Mouse (Mus musculus) cerebellum, postnatal 25 days (tissue): ENCODE measurements around the gene Exoc7.
"Not testable (repeated sequence)": the region's sequence is repeated elsewhere in the genome, so short reads cannot be mapped to it uniquely, and the experiment has no call there.

ENCODE experiments used
- DNase-seq, 2 experiments: peaks; one replicate each; pipeline ENCODE4 v3.0.0; 2021; ENCODE audit warnings: mixed read lengths in 2 of 2

The Exoc7 gene

DNA sequence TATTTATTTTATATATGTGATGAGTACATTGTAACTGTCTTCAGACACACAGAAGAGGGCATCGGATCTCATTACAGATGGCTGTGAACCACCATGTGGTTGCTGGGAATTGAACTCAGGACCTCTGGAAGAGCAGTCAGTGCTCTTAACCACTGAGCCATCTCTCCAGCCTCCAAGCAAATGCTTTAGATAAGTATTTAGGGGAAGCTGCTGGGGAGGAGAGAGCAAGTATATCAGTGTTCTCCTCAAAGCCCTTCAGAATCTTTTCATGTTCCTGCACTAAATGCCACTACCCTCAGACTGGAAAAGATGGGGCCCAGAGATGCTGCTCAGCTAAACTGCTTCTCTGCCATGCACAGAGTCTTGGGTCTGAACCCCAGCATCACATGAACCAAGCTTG, 29.8 kb downstream of the Exoc7 start:
- DNase-seq = not testable (repeated sequence)

DNA sequence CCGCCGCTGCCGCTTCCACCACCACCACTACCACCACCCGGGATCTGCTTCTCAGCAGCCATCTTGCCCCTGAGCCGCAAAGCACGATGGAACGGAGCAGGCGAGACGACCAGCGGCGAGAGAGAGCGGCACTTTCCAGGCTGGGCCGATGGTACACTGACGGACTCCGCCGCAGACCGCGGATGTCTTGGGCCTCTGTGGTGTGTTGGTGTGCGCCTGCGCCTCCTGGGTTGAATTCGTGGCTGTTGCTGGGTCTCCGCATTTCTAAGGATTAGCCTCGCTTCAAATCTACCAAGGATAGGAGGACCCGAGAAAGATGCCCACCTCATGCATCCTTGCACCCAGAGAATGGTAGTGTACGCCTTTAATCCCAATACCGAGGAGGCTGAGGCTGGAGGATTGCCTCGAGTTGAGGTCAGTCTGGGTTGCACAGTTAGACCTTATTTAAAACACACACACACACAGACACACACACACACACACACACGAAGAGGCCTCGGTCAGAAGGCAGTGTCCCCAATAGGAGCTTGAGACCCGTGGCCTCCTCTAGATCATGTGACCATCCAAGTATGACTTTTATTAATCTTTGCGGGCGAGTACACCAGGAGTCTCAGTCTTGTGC, 32.9 kb downstream of the Exoc7 start, which contains the start of gene Srp68:
Gene Srp68, minus strand, starts transcription at position 173 of the 622 bp plus-strand sequence.
- DNase-seq = peak; percentile 94 to 96

DNA sequence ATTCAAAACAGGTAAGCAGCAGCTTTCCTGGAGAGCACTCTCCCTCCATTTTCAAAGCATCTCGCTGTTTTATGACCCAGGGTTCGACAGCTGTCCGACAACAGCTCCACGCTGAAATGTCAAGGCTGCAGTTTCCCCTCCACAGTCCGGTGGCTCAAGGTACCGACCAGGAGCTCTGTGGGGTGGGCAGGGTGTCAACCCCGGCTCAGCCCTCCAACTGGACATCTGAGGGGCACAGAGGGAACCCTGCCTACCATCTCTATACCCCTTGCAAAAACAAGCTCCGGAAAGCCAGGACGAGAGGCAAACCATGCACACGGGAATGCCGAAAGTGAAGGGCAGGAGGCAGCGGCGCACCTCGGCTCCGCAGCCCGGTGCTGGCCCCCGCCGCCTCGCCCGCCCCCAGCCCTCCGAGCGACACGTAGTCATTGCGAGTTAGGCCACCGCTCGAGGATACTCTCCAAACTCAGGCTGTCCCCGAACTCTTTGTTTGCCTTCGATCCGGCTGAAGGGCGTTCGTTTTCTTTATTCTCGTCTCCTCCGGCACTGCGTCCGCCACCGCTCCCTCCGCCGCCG, 33.5 kb downstream of the Exoc7 start:
- no peak for DNase-seq

DNA sequence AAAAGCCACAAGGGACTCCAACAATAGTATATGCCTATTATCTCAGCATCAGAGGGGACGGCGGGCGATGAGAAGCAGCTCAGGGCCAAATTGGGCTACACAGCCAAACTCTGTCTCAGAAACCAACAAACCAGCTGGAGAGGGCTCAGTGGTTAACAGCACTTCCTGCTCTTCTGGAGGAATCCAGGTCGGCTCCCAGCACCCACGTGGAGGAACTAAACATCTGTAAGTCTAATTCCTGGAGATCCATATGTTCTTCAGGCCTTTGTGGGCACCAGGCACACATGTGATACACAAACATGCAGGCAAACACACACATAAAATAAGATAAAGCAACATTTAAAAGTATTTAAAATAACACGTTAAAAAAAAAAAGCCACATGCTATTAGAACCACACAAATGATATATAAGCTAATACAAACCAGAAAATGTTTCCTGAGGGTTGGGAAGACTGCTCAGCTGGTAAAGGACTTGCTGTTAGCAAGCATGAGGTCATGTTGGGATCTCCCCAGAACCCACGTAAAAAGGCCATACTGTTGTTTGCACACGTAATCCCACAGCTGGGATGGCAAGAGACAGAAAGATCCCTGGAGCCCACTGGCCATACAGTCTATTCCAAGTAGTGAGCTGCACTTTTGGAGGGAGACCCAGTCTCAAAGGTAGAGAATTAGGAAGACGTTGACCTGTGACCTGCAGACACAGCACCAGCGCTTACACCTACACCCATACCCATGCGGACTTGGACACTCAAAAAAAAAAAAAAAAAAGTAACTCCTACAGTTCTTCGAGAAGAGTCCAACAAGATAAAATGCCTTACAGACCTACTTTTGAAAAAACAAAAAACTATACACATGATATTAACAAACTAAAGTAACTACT, 34.2 kb downstream of the Exoc7 start:
- DNase-seq = no peak

DNA sequence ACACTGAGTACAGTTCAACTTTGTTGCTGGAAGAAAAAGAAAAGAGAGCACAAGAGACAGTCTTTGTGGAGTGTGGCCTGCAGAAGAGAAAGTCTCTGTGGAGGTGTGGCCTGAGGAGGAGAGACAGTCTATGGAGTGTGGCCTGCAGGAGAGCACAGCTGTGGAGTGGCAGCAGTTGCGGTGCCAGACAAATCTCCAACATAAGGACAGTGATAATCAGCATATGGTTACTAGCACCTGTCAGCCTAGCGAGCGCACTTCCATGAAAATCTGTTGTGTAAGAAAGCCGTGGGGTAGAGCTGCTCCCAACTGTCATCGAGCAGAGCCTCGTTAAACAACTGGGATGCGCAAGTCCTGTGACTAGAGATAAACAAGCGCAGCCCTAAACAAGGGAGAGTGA, 37.5 kb downstream of the Exoc7 start:
- no peak for DNase-seq

DNA sequence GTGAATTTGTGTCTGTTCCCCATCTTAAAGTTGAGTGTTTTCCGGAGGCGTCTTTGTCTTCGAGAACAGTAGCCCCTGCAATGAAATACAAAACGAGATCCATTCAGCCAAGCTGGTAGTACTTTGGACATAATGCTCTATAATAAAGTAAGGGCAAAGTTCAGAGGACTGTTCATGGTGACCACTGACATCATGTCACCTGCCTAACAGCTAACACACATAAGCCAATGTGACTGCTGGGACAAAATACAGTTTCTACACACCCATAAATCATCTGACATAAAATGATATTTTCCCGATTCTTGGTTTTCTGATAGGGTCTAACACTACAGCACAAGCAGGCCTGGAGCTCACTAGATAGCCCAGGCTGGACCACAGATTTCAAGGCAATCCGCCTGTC, 38.7 kb downstream of the Exoc7 start:
- no peak for DNase-seq

DNA sequence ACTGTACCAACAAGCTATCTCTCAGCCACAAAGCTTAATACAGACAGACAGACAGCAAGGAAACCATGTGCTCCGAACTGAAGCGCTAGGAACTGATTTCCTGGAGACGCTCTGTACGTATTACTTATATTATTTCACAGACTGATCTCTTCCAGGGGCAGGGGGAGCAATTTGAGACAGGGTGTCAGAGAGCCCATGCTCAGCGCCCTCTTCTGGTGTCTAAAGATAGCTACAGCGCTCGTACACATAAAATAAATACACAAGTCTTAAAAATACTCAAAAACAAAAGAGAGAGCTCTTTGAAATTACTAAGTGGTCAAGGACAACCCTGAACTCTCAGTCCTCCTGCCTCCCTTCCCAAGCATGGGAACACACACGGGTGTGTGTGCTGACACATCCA, 39.4 kb downstream of the Exoc7 start:
- DNase-seq = no peak

DNA sequence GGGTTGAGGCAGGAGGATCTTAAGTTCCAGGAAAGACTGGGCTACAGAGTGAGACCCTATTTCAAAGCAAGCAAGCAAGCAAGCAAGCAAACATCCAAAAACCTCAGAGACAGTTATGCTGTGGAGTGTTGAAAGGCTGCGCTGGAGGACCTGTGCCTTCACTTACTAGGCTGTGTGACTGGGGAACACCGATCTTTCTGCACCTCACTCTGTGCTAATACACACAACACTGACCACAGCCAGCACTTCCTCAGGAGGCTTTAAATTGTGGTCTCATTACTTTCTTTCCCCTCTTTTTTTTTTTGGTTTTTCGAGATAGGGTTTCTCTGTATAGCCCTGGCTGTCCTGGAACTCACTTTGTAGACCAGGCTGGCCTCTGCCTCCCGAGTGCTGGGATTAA, 41.2 kb downstream of the Exoc7 start:
- no peak for DNase-seq

DNA sequence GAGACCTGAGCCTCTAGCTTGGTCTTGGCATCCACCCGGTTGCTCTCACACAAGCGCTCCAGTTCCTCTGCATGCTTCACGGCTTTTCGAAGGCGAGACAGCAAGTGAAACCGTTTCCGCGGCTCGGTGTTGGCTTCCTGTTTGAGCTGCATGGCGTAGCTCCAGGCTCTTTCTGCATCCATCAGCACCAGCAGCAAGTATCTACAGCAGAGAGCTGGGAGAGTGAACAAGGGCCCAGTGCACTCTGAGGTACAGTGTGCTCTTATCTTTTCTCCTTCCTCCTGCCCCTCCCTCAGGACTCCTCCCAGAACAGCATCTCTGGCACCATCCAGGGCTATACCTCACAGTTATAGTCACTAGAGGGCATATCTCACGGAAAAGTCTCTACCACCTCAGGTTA, 41.7 kb downstream of the Exoc7 start:
- DNase-seq = no peak

DNA sequence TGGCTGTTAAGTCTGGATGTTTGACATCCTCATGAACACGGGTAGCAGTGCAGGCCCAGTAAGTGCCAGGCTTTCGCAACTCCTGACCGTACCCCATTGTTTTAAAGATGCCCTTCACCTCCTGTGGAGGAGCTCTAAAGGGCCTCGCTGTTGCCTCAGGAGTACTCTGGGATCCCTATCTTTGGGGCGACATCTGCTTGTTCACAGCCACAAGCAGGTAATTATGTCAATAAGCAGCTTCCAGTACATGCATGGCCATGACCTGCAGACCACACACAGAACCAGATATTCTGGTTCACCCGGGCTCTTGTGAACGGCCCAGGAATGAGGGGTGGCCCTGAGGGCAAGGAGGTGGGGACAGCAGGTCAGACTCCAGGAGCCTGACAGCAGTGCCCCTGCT, 46.8 kb downstream of the Exoc7 start:
- no peak for DNase-seq

DNA sequence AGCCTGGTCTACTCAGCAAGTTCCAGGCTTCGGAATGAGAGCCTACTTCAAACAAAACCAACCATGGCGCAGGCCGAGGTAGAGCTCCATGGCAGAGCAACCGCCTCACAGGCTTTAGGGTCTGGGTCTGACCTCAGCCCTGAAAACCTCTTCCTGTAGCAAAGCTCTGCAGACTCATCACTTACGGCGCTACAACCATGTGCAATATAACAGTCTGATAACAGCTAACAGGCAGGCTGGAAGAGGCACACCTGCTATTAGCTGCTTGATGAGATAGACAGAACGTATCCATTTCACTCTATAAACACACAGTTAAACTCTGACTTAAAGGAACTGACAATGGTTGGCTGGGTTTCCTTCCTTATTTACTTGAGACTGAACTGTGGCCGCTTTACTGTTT, 47.6 kb downstream of the Exoc7 start:
- no peak for DNase-seq

DNA sequence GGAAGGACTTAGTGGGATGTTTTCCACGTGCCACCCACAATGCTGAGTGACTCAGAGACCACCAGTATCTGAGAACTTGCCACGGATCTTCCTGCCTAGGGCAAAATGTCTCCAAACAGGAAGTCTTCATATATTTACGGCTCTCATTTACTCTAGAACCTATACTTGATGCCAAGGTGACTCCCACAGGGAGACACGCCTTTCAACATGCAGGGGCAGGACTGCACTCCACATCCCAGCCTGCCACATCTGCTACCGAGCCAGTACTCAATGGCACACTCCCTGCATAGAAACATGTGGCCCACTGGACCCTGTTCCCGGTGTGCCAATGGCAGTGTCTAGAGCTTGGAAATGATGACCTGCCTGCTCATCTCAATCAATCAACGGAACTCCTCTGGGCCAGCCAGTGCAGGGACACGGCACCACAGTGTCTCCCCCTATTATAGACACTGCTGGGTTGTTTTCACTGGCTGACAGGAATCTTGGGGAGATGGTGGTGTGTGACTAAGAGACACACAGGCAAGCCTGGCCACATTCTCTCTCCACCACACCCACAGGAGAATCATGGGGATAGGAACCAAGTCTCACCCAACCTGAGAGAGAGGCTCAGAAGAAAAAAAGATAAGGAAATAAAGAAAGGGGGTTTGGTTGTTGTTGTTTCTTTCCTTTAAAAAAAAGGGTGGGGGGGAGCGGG, 50.9 kb downstream of the Exoc7 start:
- DNase-seq = no peak

DNA sequence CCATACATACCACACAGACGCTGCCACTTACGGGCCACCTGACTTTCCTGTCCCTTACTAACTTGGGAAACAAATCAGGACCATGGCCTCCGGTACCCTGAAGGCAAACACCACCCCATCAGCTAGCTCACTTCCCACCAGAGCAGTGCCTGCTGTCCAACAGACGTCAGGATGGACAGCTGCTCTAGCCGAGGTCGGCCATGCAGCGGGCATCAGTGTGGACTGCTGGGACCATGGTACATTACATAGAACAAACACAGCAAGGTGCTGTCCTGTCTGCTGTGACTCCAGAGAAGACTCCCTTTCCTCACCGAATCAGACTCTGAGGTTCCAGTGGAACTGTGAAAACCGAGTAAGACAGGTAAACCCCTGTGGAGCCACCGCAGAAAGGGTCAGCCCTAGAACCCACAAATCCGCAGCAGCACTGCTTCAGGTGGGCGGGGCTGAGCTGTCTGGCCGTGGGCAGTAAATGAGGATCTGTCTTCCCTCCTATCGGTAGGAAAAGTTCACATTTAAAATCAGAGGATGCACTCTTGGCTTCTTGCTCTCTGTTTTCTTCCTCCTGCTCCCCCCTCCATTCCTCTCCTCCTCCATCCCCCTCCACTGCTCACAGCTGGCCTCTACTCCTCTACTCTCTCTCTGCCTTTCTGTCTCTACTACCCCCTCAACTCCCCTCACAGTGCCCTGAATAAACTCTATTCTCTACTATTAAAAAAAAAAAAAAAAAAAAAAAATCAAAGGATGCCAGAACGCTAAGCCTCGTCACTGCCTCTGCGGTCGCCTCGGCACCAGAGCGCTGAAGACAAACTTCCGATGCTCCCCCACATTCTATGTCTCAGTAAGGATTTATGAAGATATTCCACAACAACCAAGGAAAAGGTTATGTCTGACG, 51.7 kb downstream of the Exoc7 start:
- no peak for DNase-seq

DNA sequence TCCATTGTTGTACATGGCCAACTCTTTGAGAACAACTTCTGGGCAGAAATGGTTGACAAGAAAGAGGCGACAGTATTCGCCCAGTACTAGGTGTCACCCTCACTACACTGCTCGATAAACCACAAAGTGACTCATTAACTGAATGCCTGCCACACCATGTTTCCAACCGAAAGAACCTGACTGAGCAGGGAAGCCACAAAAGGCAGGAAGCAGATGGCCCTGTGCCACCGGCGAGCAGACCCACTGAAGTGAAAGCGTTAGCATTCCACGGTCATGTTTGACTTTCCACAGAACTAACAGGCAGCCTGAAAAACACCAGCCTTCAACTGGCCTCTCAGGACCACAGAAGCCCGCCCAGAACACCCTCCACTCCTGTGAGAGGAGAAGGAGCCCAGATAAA, 52.4 kb downstream of the Exoc7 start:
- no peak for DNase-seq

DNA sequence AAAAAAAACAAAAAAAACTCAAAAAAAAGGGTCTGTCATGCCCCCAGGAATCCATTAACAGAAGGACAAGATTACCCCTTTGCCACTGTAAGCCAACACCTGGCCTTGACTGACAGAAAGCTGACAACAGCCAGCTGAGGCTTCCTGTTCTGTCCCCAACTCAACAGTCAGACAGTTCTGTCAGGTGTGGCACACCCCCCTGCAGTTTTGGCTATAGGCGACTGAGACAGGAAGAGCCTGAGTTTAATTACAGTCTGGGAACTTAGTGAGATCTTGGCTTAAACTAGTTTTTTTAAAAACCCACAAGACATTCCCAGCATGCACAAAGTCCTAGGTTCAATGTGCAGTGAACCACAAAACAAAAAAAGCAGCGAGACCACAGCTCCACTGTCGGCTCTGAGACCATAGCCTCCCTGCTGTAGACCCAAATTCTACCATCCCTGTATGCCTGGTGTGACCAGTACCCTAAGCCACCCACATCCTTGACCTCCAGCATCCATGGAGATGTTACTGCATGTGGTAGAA, 53.9 kb downstream of the Exoc7 start:
- DNase-seq = no peak

DNA sequence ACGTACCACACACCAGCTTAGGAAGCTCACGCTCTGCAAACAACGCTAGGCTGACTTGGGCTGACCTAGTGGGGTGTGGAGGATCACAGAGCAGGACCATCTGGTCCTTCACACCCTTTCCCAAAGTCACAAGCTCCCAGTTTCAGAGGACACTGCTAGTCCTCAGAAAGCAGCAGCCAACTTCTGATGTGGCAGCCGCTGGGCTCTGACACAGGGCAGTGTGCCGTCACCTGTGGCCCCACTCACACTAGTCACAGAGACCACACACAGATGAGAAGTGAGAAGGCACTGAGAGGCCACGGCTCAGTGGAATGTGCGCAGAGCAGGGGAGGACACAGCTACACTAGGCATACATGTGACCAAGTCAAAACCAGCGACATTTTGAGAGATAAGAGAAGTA, 56.1 kb downstream of the Exoc7 start:
- DNase-seq = no peak

DNA sequence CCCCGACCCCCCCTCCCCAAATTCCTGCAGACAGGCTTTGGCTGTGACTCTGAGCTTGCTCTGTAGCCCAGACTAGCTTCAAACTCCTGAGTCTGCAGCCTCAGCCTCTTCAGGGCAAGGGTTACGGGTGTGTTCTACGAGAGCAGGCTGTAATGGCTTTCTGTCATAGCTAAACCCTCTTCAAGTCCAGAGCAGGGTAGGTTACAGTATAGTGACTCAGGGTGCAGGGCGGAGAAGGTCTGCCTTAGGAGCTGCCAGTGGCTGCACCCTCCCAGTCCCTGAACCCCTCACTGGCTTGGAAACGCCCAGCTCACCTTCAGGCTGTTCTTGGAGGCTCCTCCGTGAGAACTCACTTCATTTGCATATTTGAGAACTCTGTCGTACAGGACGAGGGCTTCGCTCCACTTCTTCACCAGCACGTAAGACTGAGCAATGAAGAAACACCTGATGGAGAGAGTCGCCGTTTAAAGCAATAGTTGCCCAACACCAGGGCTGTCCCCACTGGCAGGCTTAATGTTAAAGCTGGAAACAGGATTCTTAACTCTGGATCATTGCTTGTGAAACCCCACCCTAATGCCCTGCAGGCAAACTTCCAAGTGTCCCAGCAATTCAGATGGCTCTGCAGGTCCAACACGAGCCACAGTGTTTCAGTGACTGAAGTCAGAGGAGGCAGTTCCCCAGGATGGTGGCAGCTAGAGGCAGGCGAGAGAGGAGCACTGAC, 59.4 kb downstream of the Exoc7 start:
- DNase-seq = no peak

DNA sequence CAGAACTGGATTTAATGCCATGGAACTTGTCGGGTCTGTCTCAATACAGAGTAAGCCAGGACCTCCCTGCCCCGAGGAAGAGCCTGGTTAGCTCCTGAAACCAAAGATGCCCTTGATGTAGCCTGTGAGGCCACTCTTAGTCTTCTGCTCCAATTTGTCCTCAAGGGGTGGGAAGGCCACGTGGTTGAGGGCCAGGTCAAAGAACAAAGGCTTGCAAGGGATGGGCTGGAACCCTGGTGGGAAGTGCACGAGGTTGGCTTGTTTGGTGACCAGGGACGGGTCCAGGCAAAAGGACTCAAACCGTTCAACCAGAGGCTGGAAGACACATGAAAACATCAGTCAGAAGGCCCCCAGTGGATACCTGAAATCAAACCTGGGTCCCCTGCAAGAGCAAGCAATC, 61.4 kb downstream of the Exoc7 start:
- DNase-seq = no peak

DNA sequence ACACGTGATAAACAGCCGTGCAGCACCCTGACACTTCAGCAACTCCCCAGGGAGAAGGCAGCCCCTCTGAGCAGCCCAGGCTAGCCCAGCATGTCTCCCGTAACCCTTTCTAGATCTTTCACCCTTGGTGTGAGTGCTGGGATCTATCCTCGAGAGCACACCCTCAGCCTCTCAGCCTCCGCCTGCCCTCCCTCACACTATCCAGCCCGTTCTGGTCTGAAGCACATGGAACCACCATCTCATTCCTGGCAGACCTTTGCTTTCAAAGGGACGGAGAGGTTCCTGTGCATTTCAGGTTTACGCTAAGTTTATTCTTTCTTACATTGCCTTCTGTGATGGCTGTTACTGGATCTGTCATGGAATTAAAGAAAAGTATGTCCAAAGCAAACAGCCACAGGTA, 62.5 kb downstream of the Exoc7 start:
- no peak for DNase-seq

DNA sequence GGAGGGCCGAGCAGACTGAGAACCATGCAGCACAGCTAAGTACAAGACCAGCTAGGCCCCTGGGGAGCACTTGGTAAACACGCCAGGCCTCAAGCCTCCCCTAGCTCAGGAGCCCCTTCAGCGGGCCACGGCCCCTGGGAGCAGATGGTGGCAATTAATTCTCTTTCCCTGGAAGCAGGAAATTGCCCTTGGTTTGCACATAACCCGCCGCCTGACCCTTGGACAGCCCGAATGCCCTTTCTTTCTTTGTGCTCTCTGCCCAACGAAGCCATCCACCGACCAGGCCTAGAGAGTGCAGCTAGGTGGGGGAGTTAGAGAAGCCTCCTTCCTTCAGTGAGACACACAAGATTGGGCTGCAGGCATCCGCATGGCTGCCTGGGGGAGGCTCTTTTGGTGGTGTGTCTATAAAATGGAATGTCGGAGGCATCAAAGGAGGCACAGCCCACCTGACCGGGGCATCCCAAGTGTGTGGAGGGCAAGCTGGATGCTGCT, 65.2 kb downstream of the Exoc7 start:
- no peak for DNase-seq

DNA sequence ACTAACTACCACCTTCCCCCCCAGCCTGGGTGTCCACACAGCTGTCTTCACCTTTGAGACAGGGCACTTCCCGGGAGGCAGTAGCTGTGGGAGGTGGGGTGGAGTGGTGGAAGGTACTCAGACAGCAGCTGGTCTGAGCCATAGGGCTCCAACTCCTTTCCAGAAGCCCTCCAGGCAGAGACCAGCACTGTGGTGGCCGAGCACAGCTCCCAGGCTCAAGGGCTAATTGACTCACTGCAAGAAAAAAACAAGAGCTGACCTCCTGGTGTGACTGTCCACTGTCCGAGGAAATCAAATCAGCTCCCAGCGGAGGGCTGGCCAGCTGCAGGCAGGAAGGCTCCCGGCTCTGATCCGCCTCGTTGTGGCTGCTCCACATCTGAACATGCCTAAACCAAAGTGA, 67.2 kb downstream of the Exoc7 start:
- no peak for DNase-seq
